Mouse (Mus musculus): ENCODE measurements around the gene Tex52. TPM values are rescaled to one million over a fixed set of nuclear protein-coding genes. Genes with fewer than 3 reads are reported as not detected.
"Not testable (repeated sequence)": the region's sequence is repeated elsewhere in the genome, so short reads cannot be mapped to it uniquely, and the experiment has no call there.

Tex52 gene
- polyA plus RNA-seq, 1 experiment from 2014 or later = 0.28 TPM

DNA sequence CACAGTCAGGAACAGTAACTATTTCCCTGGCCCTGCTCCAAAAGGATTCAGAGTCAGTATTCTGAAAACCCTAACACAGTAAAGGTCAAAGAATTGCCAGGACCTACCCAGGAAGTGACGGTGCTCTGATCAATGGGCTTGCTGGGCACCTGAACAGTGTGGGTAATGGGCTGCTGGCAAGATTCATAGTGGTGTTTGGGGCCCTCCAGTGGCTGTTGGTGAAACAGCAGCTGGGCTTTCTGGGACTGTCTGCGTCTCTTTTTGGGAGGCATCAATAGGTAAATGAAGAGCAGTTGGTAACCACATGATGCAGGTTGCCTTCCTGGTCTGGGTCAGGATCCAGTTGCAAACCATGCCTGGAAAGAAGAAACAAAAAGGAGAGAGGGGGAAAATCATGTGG lies 16.3 kb upstream of the Tex52 start:
- Histone ChIP-seq H3K4me3 (replicated peaks) (no peak overlapping the region), H3K9ac (no peak overlapping the region), H3K4me1 (peaks cover 16% of the 10 kb centered on the region), H3K36me3 (peaks cover 12% of the 10 kb centered on the region), H3K27ac (no peak overlapping the region), H3K4me2 (no peak overlapping the region), H3K27me3 (replicated peaks) (no peaks in the 10 kb centered on the region), H3K9me3 (no peaks in the 10 kb centered on the region)
- WGBS = 27% methylated on average over 2 of the region's 2 CpGs
- no peak for ATAC-seq (ENCODE audit: insufficient read depth, low FRiP score, low read depth)

DNA sequence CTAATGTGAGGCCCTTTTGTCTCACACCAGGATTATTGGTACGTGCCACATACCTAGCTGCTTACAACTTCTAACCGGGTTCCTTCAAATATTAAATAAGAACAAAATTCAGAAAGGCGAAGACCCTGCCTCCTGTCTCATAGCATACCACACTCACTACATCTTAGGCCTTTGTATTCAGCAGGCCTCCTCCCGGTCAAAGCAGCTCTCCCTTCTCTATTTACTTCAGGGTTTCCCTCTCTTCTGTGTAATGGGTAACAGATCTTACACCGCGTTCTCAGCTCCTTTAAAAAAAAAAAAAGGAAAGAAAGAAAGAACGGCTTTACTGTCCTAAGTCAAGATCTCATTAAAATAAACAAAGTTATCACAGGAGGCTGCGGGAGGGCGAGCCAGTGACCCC lies 13.4 kb upstream of the Tex52 start:
- peak overlapping the region; percentile 94 for H3K4me3 ChIP-seq (replicated peaks)
- H3K9ac ChIP-seq = peak overlapping the region; percentile 82
- ATAC-seq (ENCODE audit: insufficient read depth, low FRiP score, low read depth) = no peak
- H3K4me1 ChIP-seq = peaks cover 14% of the 10 kb centered on the region
- peaks cover 19% of the 10 kb centered on the region for H3K36me3 ChIP-seq
- H3K9me3 ChIP-seq = no peaks in the 10 kb centered on the region
- peak overlapping the region; percentile 84 for H3K4me2 ChIP-seq
- WGBS = 12% methylated on average over 9 of the region's 9 CpGs
- H3K27ac ChIP-seq = peak overlapping the region; percentile 96
- no peaks in the 10 kb centered on the region for H3K27me3 ChIP-seq (replicated peaks)

DNA sequence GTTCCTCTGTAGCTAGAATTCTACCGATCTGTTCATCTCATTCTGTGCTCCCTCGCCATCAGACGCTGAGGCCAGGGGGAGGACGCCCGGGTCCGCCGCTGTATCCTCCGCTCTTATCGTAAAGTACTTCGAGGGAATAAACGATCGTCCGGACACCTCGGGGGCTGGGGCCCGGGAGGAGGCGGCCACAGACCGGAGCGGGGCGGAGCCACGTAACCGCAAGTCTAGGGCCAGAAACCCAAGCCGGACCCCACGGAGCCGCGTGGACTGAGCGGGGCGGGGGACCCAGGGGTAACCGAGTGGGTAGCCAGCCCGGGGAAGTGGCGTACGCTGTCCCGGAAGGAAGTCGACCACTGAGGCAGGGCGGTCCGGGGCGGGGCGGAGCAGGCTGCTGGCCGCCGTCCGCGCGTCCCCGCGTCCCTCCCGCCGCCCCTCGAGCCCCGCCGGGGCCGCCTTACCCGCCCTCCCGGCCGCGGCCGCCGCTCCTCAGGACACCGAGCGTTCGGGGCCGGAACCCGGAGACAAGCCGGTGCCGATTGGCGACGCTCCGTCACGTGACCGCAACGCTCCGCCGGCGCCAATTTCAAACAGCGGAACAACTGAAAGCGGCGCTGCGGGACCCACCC lies 12.8 kb upstream of the Tex52 start, which contains the start of the genes Rhno1 and Foxm1:
Gene Rhno1 (minus strand): TSS at position 531 of the 626 bp plus-strand sequence.
Gene Foxm1 (plus strand): TSS at position 587 of the 626 bp plus-strand sequence.
- ATAC-seq (ENCODE audit: insufficient read depth, low FRiP score, low read depth) = peak; percentile 89
- Histone ChIP-seq H3K27ac (peak within 1 kb of the TSS; percentile 96), H3K9ac (peak within 1 kb of the TSS; percentile 82), H3K9me3 (no peaks in the 10 kb centered on the region), H3K4me2 (peak within 1 kb of the TSS; percentile 84), H3K4me1 (peaks cover 14% of the 10 kb centered on the region), H3K4me3 (replicated peaks) (peak within 1 kb of the TSS; percentile 94), H3K27me3 (replicated peaks) (no peaks in the 10 kb centered on the region), H3K36me3 (peaks cover 22% of the 10 kb centered on the region)
- whole genome bisulfite sequencing = under 1% methylated on average over 56 of the region's 76 CpGs

DNA sequence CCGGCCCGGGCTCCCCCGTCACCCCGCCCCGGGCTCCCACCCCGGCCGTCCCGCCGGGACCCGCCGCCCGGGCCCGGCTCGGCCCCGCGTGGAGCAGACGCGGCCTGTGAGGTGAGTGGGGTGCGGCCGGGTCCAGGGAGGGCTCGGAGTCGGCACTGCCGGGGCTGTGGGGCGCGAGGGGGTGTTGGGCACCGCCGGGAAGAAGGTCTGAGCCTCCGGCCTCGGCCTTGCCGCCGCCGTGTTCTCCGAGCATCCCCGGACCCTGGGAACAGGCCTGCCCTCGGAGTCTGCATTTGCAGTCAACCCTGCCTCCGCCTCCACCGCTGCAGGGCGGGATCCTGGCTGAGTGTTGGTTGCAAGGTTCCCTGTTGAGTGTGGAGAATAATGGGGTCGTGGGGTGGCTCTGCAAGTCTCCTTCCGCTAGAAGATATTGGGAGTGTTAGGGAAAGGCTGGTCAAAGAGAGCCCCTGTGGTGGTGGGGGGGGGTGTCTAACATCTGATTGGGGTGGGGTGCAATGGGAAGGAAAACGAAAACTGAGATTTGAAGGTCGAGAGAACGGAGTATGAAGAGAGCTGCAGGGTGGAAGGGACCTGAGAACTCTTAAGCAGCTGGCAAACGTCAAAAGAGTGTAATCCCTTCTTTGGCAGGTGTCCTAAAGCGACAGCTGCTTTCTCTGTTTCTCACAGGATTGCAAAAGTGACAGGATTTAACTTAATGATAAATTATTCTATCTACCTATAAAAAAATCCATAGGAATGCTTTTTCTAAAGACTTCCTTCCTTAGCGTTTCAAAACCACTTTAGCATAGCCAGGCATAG lies 12.0 kb upstream of the Tex52 start:
- peak; percentile 23; the same call in 1 of the 2 replicates for ATAC-seq (ENCODE audit: insufficient read depth, low FRiP score, low read depth)
- Histone ChIP-seq H3K9ac (peak overlapping the region; percentile 82), H3K27ac (peak overlapping the region; percentile 96), H3K4me2 (peak overlapping the region; percentile 84), H3K9me3 (no peaks in the 10 kb centered on the region), H3K36me3 (peaks cover 22% of the 10 kb centered on the region), H3K27me3 (replicated peaks) (no peaks in the 10 kb centered on the region), H3K4me3 (replicated peaks) (peak overlapping the region; percentile 94), H3K4me1 (peaks cover 14% of the 10 kb centered on the region)
- WGBS = 1% methylated on average over 44 of the region's 46 CpGs

DNA sequence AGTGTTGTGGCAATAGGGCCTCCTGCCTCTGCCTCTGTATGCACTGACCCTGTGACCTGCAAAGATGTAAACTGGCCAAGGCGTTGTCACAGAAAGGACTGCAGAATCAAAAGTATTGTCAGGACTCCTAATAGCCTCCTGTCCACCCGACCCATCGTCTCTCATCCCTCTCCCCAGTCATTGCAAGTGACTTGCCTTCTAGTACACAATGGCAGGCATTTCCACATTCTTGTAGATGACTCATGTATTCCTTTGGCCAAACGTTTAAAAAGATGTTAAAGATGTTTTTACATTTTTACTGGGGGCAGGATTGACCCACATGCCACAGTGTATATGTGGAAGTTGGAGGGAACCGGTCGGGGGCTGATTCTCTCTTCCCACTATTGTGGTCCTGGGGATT lies 10.5 kb upstream of the Tex52 start:
- H3K27ac ChIP-seq = no peak overlapping the region
- H3K9ac ChIP-seq = no peak overlapping the region
- peaks cover 19% of the 10 kb centered on the region for H3K36me3 ChIP-seq
- no peak for ATAC-seq (ENCODE audit: insufficient read depth, low FRiP score, low read depth)
- no peak overlapping the region for H3K4me3 ChIP-seq (replicated peaks)
- no peak overlapping the region for H3K4me2 ChIP-seq
- peaks cover 14% of the 10 kb centered on the region for H3K4me1 ChIP-seq
- H3K9me3 ChIP-seq = no peaks in the 10 kb centered on the region
- no peaks in the 10 kb centered on the region for H3K27me3 ChIP-seq (replicated peaks)
- WGBS = 67% methylated on average over 6 of the region's 6 CpGs

DNA sequence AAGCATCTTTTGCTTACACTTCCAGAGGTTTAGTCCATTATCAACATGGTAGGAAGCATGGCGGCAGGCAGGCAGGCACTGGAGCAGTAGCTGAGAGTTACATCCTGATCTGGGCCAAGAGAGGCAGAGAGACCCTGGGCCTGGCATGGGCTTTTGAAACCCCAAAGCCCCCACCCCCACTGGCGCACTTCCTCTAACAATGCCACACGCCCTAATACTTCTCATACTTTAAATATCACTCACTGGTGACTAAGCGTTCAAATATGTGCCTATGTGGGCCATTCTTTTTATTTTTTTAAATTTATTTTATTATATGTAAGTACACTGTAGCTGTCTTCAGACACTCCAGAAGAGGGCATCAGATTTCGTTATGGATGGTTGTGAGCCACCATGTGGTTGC lies 8.8 kb upstream of the Tex52 start:
- H3K36me3 ChIP-seq = peaks cover 36% of the 10 kb centered on the region
- no peak for ATAC-seq (ENCODE audit: insufficient read depth, low FRiP score, low read depth)
- 93% methylated on average over 5 of the region's 5 CpGs for WGBS

DNA sequence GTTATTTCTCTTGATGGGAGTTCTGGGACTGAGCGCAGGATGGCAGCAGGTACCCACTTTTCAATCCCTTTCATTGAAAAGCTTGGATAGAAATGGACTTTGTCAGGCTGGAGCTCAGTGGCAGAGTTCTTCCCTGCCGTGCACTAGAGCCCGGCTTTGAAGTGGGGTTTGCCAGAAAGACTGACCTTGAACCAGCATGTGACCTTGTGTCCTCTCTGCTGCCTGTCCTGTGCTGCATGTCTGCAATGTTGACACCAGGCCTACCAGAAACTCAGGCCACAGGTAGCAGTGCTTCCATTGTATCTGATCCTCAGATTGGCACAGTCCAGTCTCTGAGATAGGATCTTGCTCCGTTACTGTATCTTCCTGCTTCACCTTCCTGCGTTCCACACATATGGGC lies 5.2 kb upstream of the Tex52 start:
- peaks cover 70% of the 10 kb centered on the region for H3K36me3 ChIP-seq
- no peak overlapping the region for H3K9ac ChIP-seq
- H3K9me3 ChIP-seq = no peaks in the 10 kb centered on the region
- 88% methylated on average over 5 of the region's 5 CpGs for WGBS
- H3K4me3 ChIP-seq (replicated peaks) = no peak overlapping the region
- H3K4me1 ChIP-seq = no peaks in the 10 kb centered on the region
- no peak for ATAC-seq (ENCODE audit: insufficient read depth, low FRiP score, low read depth)
- no peak overlapping the region for H3K4me2 ChIP-seq
- no peaks in the 10 kb centered on the region for H3K27me3 ChIP-seq (replicated peaks)
- H3K27ac ChIP-seq = no peak overlapping the region

More for the DNA sequence above, 8.8 kb upstream of the Tex52 start:
- no peak overlapping the region for H3K9ac ChIP-seq
- H3K4me1 ChIP-seq = peaks cover 8% of the 10 kb centered on the region
- H3K4me2 ChIP-seq = no peak overlapping the region
- no peaks in the 10 kb centered on the region for H3K9me3 ChIP-seq
- H3K27me3 ChIP-seq (replicated peaks) = no peaks in the 10 kb centered on the region
- no peak overlapping the region for H3K27ac ChIP-seq
- H3K4me3 ChIP-seq (replicated peaks) = no peak overlapping the region

DNA sequence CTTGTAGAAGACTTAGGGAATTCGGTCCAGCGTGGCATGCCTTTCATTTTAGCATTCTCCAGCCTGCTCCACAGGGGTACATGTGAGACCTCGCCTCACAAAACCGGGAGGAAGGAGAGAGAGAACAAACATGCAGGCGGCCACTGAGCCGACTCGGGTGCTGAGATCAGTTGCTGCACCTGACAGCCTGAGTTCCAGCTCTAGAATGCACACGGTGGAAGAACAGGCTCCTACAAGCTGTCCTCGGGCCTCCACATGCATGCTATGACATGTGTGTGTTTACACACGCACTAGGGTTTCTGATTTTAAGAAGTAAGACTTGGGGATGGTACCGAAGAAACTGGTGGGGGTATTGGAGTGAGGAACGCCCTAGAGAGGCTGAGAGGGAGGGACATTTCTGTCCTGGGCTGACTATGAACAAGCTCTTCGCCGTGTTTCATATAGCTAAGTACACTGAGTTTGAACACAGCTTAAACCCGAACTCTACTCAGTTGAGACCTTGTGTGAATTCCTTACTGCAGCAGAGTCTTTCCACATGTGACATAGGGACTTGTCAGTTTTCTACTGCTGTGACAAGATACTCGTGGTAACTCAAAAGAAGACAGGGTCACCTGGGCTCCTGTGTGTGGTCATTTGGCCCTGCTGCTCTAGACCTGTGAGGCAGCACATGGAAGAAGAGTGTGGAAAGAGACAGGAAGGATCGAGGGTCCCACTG lies 1.3 kb downstream of the Tex52 start:
- no peaks in the 10 kb centered on the region for H3K4me1 ChIP-seq
- H3K27ac ChIP-seq = 0 out of 2 replicates have a peak overlapping the region, but pooled peaks have one; percentile 48
- no peak for ATAC-seq (ENCODE audit: insufficient read depth, low FRiP score, low read depth)
- no peak overlapping the region for H3K9ac ChIP-seq
- H3K36me3 ChIP-seq = peaks cover 41% of the 10 kb centered on the region
- H3K27me3 ChIP-seq (replicated peaks) = no peaks in the 10 kb centered on the region
- no peaks in the 10 kb centered on the region for H3K9me3 ChIP-seq
- no peak overlapping the region for H3K4me3 ChIP-seq (replicated peaks)
- 81% methylated on average over 17 of the region's 17 CpGs for WGBS
- no peak overlapping the region for H3K4me2 ChIP-seq

DNA sequence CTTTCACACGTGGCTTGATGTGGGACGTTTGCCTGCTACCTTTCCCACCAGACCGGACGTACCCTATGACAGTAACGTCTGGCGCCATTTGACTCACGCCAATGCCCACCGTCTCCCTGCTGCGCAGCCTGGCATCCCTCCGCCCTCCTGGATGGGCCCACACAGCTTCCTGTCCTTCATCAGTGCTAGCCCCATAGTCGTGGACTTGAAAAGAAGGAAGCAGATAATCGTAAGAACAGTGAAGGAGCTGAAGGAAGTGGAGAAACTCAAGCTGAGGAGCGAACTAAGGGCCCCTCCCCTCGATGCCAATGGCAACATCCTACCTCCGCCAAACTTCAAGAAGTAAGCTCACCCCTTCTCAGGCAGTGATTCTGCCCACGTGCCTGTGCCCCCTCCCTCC lies 4.4 kb downstream of the Tex52 start:
- Histone ChIP-seq H3K9me3 (no peaks in the 10 kb centered on the region), H3K4me3 (replicated peaks) (no peak overlapping the region), H3K9ac (no peak overlapping the region), H3K27me3 (replicated peaks) (no peaks in the 10 kb centered on the region), H3K36me3 (peaks cover 11% of the 10 kb centered on the region; the same call in 1 of the 2 replicates), H3K4me2 (no peak overlapping the region), H3K4me1 (no peaks in the 10 kb centered on the region), H3K27ac (no peak overlapping the region)
- no peak for ATAC-seq (ENCODE audit: insufficient read depth, low FRiP score, low read depth)
- WGBS = 82% methylated on average over 16 of the region's 16 CpGs

DNA sequence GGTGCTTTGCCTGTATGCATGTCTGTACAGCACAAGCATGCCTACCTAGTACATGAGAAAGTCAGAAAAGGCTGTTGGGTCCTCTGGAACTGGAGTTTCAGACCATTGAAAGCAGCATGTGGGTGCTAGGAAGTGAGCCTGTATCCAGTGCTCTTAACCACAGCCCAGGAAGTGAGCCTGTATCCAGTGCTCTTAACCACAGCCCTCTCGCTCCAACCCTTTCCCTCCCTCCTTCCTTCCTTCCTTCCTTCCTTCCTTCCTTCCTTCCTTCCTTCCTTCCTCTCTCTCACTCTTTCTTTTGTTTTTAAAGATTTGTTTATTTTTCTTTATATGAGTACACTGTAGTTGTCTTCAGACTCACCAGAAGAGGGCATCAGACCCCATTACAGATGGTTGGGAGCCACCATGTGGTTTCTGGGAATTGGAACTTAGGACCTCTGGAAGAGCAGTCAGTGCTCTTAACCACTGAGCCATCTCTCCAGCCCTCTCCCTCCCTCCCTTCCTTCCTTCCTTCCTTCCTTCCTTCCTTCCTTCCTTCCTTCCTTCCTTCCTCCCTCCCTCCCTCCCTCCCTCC lies 5.4 kb downstream of the Tex52 start:
- H3K27me3 ChIP-seq (replicated peaks); H3K9me3 ChIP-seq; H3K27ac ChIP-seq; H3K4me3 ChIP-seq (replicated peaks); ATAC-seq (ENCODE audit: insufficient read depth, low FRiP score, low read depth); H3K4me1 ChIP-seq; H3K36me3 ChIP-seq; H3K9ac ChIP-seq; H3K4me2 ChIP-seq: not testable (repeated sequence)
- WGBS = 61% methylated on average over 1 of the region's 1 CpGs

DNA sequence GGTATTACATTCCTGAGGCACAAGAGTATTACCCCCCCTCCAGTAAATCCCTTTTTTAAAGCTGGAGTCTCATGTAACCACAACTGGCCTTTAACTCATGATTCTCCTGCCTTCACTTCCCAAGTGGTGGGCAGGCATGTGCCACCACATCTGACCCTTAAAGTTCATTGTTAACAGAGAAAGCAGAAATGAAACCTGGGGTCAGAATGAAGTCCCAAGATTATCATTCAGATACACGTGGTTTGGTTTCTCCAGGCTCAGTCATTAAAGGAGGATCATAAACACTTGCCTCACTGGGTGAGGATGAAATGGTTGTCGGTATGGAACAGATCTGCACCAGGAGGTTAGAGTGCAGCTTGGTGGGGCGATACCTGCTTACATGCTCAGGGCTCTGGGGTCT lies 6.0 kb downstream of the Tex52 start:
- H3K4me2 ChIP-seq = no peak overlapping the region
- no peak overlapping the region for H3K27ac ChIP-seq
- no peak overlapping the region for H3K4me3 ChIP-seq (replicated peaks)
- H3K4me1 ChIP-seq = no peaks in the 10 kb centered on the region
- H3K9ac ChIP-seq = no peak overlapping the region
- no peak for ATAC-seq (ENCODE audit: insufficient read depth, low FRiP score, low read depth)
- 0 out of 2 replicates have a peak, but pooled peaks cover 3% of the 10 kb centered on the region for H3K36me3 ChIP-seq
- H3K27me3 ChIP-seq (replicated peaks) = no peaks in the 10 kb centered on the region
- H3K9me3 ChIP-seq = no peaks in the 10 kb centered on the region
- 67% methylated on average over 3 of the region's 3 CpGs for whole genome bisulfite sequencing

Data from stomach, embryonic 15.5 days (tissue).